Mouse (Mus musculus) heart, embryonic 15.5 days (tissue): ENCODE results near the gene Klhl20. TPM values are rescaled to one million over a fixed set of nuclear protein-coding genes. Genes with fewer than 3 reads are reported as not detected.

Source experiments
- ATAC-seq: fragments of 200-750 bp; cut with Nextera tagmentation; replicated peaks from 2 replicates; pipeline ENCODE4 v1.8.0; 2017; ENCODE audit warnings: low read depth, moderate TSS enrichment; ENCODE audit not compliant: insufficient number of reproducible peaks, insufficient read depth, low FRiP score
- H3K27ac ChIP-seq: fragments of 300-500 bp; sonication (generic); 2 replicates; pipeline ENCODE4 v1.5.1; 2015; ENCODE audit warnings: mild to moderate bottlenecking, inconsistent platforms
- H3K27me3 ChIP-seq: fragments of 300-500 bp; sonication (generic); 2 replicates; pipeline ENCODE4 v1.6.1; 2015; ENCODE audit warnings: inconsistent platforms
- H3K36me3 ChIP-seq: fragments of 300-500 bp; sonication (generic); 2 replicates; pipeline ENCODE4 v1.6.1; 2015; ENCODE audit warnings: mild to moderate bottlenecking, inconsistent platforms
- H3K4me1 ChIP-seq: fragments of 300-500 bp; sonication (generic); replicated peaks from 2 replicates; pipeline ENCODE4 v1.6.1; 2015; ENCODE audit warnings: inconsistent platforms
- H3K4me2 ChIP-seq: fragments of 300-500 bp; sonication (generic); 2 replicates; pipeline ENCODE4 v1.6.1; 2015; ENCODE audit warnings: inconsistent platforms, mild to moderate bottlenecking, moderate library complexity
- H3K4me3 ChIP-seq: fragments of 300-500 bp; sonication (generic); 2 replicates; pipeline ENCODE4 v1.5.1; 2015; ENCODE audit warnings: mild to moderate bottlenecking, inconsistent platforms
- H3K9ac ChIP-seq: fragments of 300-500 bp; sonication (generic); 2 replicates; pipeline ENCODE4 v1.6.1; 2015; ENCODE audit warnings: mild to moderate bottlenecking, inconsistent platforms
- H3K9me3 ChIP-seq: fragments of 300-500 bp; sonication (generic); replicated peaks from 2 replicates; pipeline ENCODE4 v1.6.1; 2016; ENCODE audit warnings: inconsistent platforms
- WGBS: fragments of 180-500 bp; shearing (Covaris S2); methylation state at CpG from one replicate; pipeline ENCODE4 v1.1.7; 2015; ENCODE audit warnings: mixed read lengths; 5-methylcytosine and 5-hydroxymethylcytosine counted together
- polyA plus RNA-seq: library from polyadenylated mRNA; unstranded; fragments of >200 nt; fragmentation: Nextera tagmentation; extraction: Ambion mirVana; gene quantifications from 2 replicates; pipeline ENCODE4 v1.2.1, GENCODE M21; 2015

Gene Klhl20
- polyA plus RNA-seq, 1 experiment from 2014 or later, result 10.2 TPM

DNA sequence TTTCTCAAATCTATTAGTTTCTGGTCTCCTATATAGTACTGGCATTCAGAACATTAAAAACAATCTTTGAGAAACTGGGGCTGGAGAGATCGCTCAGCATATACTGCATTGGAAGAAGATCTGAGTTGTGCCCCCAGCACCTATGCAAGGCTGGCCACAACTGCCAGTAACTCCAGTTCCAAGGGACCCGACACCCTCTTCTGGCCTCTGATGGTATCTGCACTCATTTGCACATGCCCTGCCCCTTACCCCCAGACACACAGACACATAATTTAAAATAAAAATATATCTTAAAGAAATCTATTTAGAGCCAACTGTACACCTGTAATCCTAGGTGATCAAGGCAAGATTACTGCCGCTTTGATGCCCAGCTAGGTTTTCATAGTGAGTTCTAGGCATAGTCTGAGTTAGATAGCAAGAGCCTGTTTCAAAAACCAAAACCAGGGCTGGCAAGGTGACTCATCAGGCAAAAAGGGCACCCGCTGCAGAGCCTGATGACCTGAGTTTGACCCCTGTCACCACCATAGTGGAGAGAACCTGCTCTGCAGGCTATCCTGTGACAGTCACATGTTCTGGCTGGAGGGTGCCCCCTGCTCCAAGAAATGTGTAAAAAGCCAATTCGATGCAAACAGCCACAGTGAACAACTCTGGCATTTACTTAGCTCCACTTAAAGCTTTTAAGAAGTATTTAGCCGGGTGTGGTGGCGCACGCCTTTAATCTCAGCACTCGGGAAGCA lies 8.9 kb upstream of the Klhl20 start:
- H3K4me1 ChIP-seq, result peaks cover 11% of the 10 kb centered on the region; the same call in 1 of the 2 replicates
- H3K27me3 ChIP-seq, result no peaks in the 10 kb centered on the region
- 73% methylated on average over 9 of the region's 9 CpGs for WGBS
- ATAC-seq, result no peak
- H3K9ac ChIP-seq, result no peak overlapping the region
- no peaks in the 10 kb centered on the region for H3K36me3 ChIP-seq
- no peak overlapping the region for H3K4me2 ChIP-seq
- H3K27ac ChIP-seq, result no peak overlapping the region
- H3K4me3 ChIP-seq, result no peak overlapping the region
- no peaks in the 10 kb centered on the region for H3K9me3 ChIP-seq

DNA sequence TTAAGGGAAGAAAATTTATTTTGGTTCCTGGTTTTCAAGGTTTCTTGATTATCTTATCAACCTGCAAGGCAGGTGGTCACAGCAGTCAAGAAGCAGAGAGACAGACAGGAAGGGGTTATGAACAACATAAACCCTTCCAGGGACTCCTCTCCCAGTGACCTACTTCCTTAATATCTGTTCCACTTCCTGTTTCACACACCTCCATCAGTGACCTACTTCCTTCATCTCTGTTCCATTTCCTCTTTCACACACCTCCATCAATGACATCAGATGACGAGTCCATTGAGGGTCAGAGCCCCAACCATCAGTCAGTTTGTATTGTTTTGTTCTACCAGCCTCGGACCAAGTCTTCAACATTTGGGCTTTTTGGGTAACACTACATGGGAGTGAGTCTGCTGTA lies 8.2 kb upstream of the Klhl20 start:
- ATAC-seq, result no peak
- no peak overlapping the region for H3K4me2 ChIP-seq
- 65% methylated on average over 2 of the region's 2 CpGs for WGBS

DNA sequence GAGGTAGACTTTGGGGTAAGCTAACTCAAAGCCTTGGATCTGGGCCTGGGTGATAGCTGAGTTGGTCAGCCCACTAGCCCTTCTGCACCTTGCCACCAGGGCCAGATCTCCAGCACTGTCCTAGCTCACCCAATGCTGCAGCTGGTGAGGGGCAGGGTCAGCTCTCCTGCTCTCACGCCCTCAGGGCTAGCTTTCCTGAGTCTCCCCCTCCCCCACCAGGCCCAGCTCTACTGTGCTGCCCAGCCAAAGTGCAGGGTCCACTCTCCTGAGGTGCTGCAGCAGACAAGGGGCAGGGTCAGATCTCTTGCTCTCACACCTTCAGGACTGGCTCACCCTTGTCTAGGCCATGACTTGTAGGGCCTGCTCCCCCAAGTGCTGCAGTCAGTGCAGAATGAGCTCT lies 4.8 kb downstream of the Klhl20 start:
- Histone ChIP-seq H3K4me2 (no peak overlapping the region), H3K4me3 (no peak overlapping the region), H3K27me3 (no peaks in the 10 kb centered on the region), H3K9me3 (no peaks in the 10 kb centered on the region), H3K36me3 (no peaks in the 10 kb centered on the region), H3K4me1 (peaks cover 10% of the 10 kb centered on the region), H3K27ac (no peak overlapping the region), H3K9ac (no peak overlapping the region)
- ATAC-seq, result no peak
- WGBS, result 72% methylated on average over 1 of the region's 1 CpGs

More for the DNA sequence above, 8.2 kb upstream of the Klhl20 start:
- Histone ChIP-seq H3K9ac (no peak overlapping the region), H3K4me1 (peaks cover 11% of the 10 kb centered on the region; the same call in 1 of the 2 replicates), H3K27me3 (no peaks in the 10 kb centered on the region), H3K4me3 (no peak overlapping the region), H3K27ac (no peak overlapping the region), H3K36me3 (no peaks in the 10 kb centered on the region), H3K9me3 (no peaks in the 10 kb centered on the region)

DNA sequence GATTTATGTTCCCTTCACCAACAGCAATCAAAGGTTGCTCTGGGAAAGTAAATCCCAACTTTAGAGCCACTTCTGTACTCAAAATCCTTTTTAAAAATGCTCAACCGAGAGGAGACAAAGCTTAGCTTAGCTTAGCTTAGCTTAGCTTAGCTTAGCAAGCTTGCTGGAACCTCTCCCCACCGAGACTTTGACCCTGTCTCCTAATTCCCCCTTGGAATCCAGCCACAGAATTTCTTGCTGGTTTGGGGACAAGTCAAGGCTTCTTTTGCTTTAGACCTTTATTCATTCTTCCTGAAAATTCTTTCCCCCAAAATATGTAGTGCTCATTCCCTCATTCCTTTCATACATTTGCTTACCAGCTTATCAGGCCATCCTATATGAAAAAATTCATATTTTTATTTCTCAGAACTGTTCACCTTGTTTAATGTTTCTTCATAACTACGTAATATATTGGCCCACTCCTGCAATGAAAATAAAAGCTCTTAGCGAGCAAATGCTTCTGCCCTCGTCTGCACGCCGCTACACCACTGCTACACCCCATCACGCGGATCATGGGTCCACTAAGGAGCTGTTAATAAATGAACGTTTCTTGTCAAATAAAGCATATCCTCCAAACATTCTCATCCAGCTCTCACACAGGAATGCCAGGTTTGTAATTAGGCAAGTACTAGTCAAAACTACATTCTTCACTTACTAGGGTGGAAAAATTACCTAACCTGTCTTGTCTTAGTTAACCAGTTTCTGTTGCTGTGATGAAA lies 8.5 kb downstream of the Klhl20 start:
- no peak overlapping the region for H3K4me2 ChIP-seq
- no peaks in the 10 kb centered on the region for H3K27me3 ChIP-seq
- no peak overlapping the region for H3K9ac ChIP-seq
- H3K4me3 ChIP-seq, result no peak overlapping the region
- no peak overlapping the region for H3K27ac ChIP-seq
- WGBS, result 91% methylated on average over 10 of the region's 10 CpGs
- H3K9me3 ChIP-seq, result no peaks in the 10 kb centered on the region
- H3K36me3 ChIP-seq, result 0 out of 2 replicates have a peak, but pooled peaks cover 4% of the 10 kb centered on the region
- no peak for ATAC-seq
- no peaks in the 10 kb centered on the region for H3K4me1 ChIP-seq

DNA sequence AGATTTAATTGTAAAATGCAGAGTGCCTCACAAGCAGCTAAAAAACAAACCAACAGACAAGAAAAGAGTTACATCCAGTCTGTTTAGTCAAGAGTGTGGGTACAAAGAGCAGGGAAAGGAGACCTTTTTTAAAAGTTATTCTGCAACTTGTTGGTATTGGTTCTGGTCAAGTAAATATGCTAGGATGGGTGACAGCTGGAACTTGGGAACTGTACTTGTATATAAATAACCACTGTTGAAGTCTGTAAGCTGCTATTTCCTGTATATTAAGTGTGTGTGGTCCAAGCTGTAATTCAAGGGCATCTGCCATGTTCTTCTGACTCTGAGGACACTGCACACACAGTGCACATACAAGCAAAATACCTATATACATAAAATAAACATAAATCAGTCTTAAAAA lies 16.7 kb downstream of the Klhl20 start:
- H3K36me3 ChIP-seq, result peaks cover under 1% of the 10 kb centered on the region; the same call in 1 of the 2 replicates
- H3K4me2 ChIP-seq, result no peak overlapping the region
- no peak for ATAC-seq

DNA sequence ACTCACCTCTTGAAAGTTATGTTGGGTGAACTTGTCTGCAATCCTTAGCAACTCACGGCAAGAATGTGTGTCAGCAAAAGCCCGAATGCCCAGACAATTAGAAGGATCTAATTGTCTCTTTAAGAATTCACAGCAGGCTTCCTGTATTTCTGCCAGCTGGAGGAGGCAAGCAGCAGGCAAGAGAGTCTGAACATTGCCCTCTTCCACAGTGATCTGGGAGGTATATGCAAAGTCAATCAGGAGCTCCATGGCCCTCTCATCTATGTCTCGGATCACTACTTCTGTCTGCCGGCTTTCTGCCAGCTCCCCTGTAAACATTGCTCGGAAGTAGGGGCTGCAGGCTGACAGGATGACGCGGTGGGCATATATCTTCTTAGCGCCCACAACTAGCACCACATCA lies 22.1 kb downstream of the Klhl20 start:
- no peaks in the 10 kb centered on the region for H3K27me3 ChIP-seq
- ATAC-seq, result no peak
- H3K9me3 ChIP-seq, result no peaks in the 10 kb centered on the region
- peaks cover 21% of the 10 kb centered on the region for H3K36me3 ChIP-seq
- no peak overlapping the region for H3K9ac ChIP-seq
- no peak overlapping the region for H3K4me3 ChIP-seq
- H3K27ac ChIP-seq, result no peak overlapping the region
- 86% methylated on average over 8 of the region's 8 CpGs for WGBS
- H3K4me2 ChIP-seq, result no peak overlapping the region
- no peaks in the 10 kb centered on the region for H3K4me1 ChIP-seq

More for the DNA sequence above, 16.7 kb downstream of the Klhl20 start:
- Histone ChIP-seq H3K4me3 (no peak overlapping the region), H3K27ac (no peak overlapping the region), H3K27me3 (no peaks in the 10 kb centered on the region), H3K9me3 (no peaks in the 10 kb centered on the region), H3K4me1 (no peaks in the 10 kb centered on the region), H3K9ac (no peak overlapping the region)

DNA sequence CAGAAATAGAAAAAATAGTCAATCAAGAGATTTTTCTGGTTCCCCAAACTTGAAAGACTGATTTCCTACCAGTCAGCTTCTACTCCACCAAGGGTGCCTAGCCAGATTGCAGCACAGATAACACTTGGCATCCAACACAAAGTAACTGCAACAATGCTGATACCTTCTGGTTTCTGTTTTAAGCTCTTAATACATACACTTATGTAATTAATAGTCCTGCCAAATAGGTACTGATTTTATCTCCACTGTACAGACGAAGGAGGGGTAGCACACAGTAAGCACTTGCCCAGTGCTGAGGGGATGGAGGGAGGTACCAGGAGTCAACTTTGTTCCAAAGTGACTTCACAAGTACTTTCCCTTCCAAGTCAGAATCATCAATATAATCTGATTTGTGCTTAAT lies 27.5 kb downstream of the Klhl20 start:
- Histone ChIP-seq H3K27me3 (no peaks in the 10 kb centered on the region), H3K4me3 (no peak overlapping the region), H3K4me1 (no peaks in the 10 kb centered on the region), H3K9me3 (no peaks in the 10 kb centered on the region), H3K36me3 (peaks cover 31% of the 10 kb centered on the region), H3K4me2 (no peak overlapping the region), H3K27ac (no peak overlapping the region), H3K9ac (no peak overlapping the region)
- 74% methylated on average over 1 of the region's 1 CpGs for WGBS
- ATAC-seq, result no peak

DNA sequence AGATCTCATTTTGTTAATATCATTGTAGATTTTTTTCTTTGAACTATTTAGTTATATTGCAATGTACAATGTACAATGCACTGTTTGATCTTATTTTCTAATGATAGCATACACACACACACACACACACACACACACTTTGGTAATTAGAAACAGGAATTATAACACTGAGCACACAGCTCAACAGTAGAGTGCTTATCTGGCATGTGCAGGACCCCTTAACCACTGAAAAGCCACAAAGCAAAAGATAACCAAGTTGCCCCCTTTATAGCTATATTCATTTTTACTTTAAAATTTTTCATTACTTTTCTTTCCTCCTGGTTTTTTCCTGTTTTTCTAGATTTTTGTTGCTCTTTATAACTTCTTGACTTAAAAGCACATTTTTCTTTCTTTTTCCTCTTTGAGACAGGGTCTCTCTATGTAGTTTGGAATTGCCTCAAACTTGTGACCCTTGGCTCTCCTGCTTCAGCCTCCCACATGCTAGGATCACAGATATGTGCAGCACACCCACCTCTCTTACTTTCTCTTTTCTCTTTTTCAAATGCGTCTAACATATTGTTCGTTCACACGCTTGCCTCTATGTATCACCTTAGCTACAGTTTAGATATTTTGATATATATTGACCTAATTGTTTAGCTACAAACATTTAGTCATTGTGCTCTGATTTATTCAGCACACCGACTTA lies 31.4 kb downstream of the Klhl20 start:
- H3K4me3 ChIP-seq, result no peak overlapping the region
- H3K27me3 ChIP-seq, result no peaks in the 10 kb centered on the region
- 89% methylated on average over 4 of the region's 4 CpGs for WGBS
- no peak overlapping the region for H3K9ac ChIP-seq
- peaks cover 38% of the 10 kb centered on the region for H3K36me3 ChIP-seq
- H3K4me1 ChIP-seq, result no peaks in the 10 kb centered on the region
- no peak for ATAC-seq
- H3K27ac ChIP-seq, result no peak overlapping the region
- no peaks in the 10 kb centered on the region for H3K9me3 ChIP-seq
- no peak overlapping the region for H3K4me2 ChIP-seq

DNA sequence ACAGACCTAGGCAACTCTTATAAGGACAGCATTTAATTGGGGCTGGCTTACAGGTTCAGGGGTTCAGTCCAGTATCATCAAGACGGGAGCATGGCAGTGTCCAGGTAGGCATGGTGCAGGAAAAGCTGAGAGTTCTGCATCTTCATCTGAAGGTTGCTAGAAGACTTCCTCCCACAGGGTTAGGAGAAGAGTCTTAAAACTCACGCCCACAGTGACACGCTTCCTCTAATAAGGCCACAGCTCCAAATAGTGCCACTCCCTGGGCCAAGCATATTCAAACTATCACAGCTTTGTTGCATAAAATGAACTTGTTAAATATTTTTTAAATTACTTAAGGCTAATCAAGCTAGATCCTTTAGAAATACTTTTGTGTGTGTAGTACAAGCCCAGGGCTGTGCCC lies 54.1 kb downstream of the Klhl20 start:
- Histone ChIP-seq H3K27me3 (no peaks in the 10 kb centered on the region), H3K4me2 (no peak overlapping the region), H3K4me3 (no peak overlapping the region), H3K9me3 (no peaks in the 10 kb centered on the region), H3K36me3 (peaks cover 31% of the 10 kb centered on the region), H3K27ac (no peak overlapping the region), H3K9ac (no peak overlapping the region), H3K4me1 (peaks cover 18% of the 10 kb centered on the region)
- WGBS, result 89% methylated on average over 3 of the region's 3 CpGs
- ATAC-seq, result no peak

DNA sequence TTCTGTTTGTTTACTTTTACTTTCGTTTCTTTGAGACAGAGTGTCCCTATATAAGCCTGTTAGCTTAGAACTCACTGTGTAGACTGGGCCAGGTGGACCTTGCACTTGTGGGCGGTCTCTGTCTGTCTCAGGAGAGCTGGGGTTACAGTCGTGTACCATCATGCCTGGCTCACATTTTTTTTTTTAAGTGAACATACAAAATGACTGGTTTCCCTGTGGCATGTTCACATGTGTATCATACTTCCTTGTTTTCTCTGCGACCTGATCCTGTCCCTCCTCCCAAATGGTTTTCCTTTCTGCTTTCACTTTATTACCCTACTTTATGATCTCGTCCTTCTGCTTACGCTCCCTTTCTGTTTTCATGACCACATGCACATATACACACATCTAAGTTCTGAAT lies 55.1 kb downstream of the Klhl20 start:
- H3K9ac ChIP-seq, result no peak overlapping the region
- H3K4me1 ChIP-seq, result peaks cover 27% of the 10 kb centered on the region
- no peak overlapping the region for H3K4me2 ChIP-seq
- 85% methylated on average over 6 of the region's 6 CpGs for WGBS
- H3K27ac ChIP-seq, result no peak overlapping the region
- H3K9me3 ChIP-seq, result no peaks in the 10 kb centered on the region
- no peaks in the 10 kb centered on the region for H3K27me3 ChIP-seq
- no peak for ATAC-seq
- H3K36me3 ChIP-seq, result peaks cover 26% of the 10 kb centered on the region
- no peak overlapping the region for H3K4me3 ChIP-seq

DNA sequence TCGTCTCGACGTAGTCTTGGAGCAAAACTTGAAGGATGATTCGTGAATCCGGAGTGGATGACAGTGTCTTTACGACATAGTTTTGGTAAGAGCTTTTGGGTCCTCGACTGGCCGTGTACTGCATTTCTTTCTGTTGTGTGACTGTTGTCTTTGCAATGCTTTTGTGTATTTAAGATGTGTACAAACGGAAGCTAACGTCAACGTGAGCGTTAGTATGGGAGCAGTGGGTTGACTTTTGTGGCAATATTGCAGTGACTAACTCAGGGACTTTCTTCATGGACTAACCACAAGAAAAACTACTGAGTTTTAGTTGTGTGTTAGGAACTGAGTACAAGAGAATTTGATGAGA lies 60.1 kb downstream of the Klhl20 start:
- peak overlapping the region; percentile 74 for H3K4me2 ChIP-seq
- H3K4me3 ChIP-seq, result peak overlapping the region; percentile 81
- peak overlapping the region; percentile 81 for H3K9ac ChIP-seq
- 0% methylated on average over 12 of the region's 12 CpGs for WGBS
- H3K36me3 ChIP-seq, result peaks cover 3% of the 10 kb centered on the region; the same call in 1 of the 2 replicates
- ATAC-seq, result no peak
- H3K27ac ChIP-seq, result peak overlapping the region; percentile 75
- H3K27me3 ChIP-seq, result no peaks in the 10 kb centered on the region
- peaks cover 33% of the 10 kb centered on the region for H3K4me1 ChIP-seq
- H3K9me3 ChIP-seq, result no peaks in the 10 kb centered on the region
